Mouse (Mus musculus) myocyte (in vitro differentiated cells): Measurements from ENCODE around the gene Zhx3.

ENCODE experiments used
- E2F4 ChIP-seq: IDR thresholded peaks from one replicate; pipeline ENCODE4 v1.6.1; 2011; ENCODE audit warnings: mild to moderate bottlenecking, control low read depth, moderate library complexity; ENCODE audit not compliant: insufficient read depth
- MAX ChIP-seq: IDR thresholded peaks from one replicate; pipeline ENCODE4 v1.6.1; 2011; ENCODE audit warnings: low read depth, mild to moderate bottlenecking, control low read depth
- POLR2A ChIP-seq: IDR thresholded peaks from one replicate; pipeline ENCODE4 v1.6.1; 2011; ENCODE audit warnings: low read depth, mild to moderate bottlenecking, control low read depth, moderate library complexity; ENCODE audit not compliant: insufficient read length
- POLR2AphosphoS2 ChIP-seq: IDR thresholded peaks from one replicate; pipeline ENCODE4 v1.6.1; 2011; ENCODE audit warnings: low read depth, control low read depth; ENCODE audit not compliant: insufficient read length
- USF1 ChIP-seq: IDR thresholded peaks from one replicate; pipeline ENCODE4 v1.6.1; 2011; ENCODE audit warnings: low read depth, mild to moderate bottlenecking, control low read depth, moderate library complexity

GRCm38 (mm10) chr2:160917313-160917712 lies 44.5 kb upstream of the Zhx3 start:
- TF ChIP-seq E2F4 (no peak), POLR2A (no peak), MAX (no peak), USF1 (no peak), POLR2AphosphoS2 (no peak)
